ENCODE assay signal across 13 mouse cellular contexts in the genomic region with DNA sequence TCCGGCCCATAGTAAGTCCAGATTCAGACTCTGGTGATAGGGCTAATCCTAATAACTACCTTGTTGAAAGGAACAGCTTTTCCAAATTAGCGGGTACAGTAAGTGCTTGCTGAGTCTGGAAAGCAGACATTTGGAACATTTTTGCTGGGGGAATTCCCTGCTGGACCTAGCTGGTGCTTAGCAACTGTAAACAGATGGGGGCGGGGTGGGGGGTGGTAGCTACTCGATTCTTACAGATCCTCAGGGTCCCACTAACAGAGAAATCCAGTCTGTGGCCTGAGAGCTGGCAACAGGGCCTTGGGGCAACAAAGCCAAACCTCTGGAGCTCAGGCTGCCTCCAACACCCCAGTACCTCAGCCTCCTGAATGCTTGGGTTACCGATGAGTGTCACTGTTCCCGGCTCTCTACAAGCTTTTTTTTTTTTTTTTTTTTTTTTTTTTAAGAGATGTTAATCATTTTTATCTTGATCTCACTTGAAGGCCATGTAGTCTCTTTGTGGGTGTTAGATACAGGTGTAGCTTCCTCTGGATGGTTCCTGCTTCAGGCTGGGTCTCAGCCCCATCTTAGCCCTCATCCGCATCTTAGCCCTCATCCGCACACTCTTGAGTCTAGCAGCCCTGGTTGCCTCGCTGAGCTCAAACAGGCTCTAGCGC. TPM values are rescaled to one million over a fixed set of nuclear protein-coding genes. Genes with fewer than 3 reads are reported as not detected.
DNase-seq lines count a peak whose midpoint lies in the region; ATAC-seq lines count a peak whose summit lies in the region.
"Had no signal": no experiment of that assay in that cellular context is flagged by ENCODE, and none has a peak within 500 bp of the region (broad histone marks: within the 10 kb centered on the region; RNA-seq: fewer than 3 reads in every experiment).

No protein-coding gene starts in this region.

- peaks cover 97% of the 10 kb centered on the region for H3K4me1 ChIP-seq in erythroblast, embryonic 14.5 days (ENCODE audit: control insufficient read depth)
- H3K4me1 ChIP-seq in embryonic facial prominence, embryonic 13.5 days: peaks cover 41% of the 10 kb centered on the region
- peaks cover 99% of the 10 kb centered on the region for H3K4me1 ChIP-seq in liver, embryonic 13.5 days (replicated peaks)
- H3K4me1 ChIP-seq in intestine, embryonic 16.5 days (ENCODE audit: control insufficient read depth, insufficient read depth, low read length): peaks cover 8% of the 10 kb centered on the region

- peak overlapping the region; percentile 60; the same call in 1 of the 2 replicates for H3K4me2 ChIP-seq in embryonic facial prominence, embryonic 13.5 days
- H3K4me2 ChIP-seq in liver, embryonic 13.5 days: peak overlapping the region; percentile 98
- H3K4me2 ChIP-seq in intestine, embryonic 16.5 days (ENCODE audit: low read depth, low read length): no peak overlapping the region

- peak overlapping the region; percentile 80 for H3K4me3 ChIP-seq in erythroblast, embryonic 14.5 days (replicated peaks)
- H3K4me3 ChIP-seq in embryonic facial prominence, embryonic 13.5 days: no peak overlapping the region
- peak overlapping the region; percentile 68 for H3K4me3 ChIP-seq in liver, embryonic 13.5 days (replicated peaks)
- H3K4me3 ChIP-seq in intestine, embryonic 16.5 days (ENCODE audit: low read length): no peak overlapping the region

- ATAC-seq in erythroblast, adult 5-6 weeks (replicated peaks; ENCODE audit: low FRiP score, poor library complexity, severe bottlenecking): no peak
- ATAC-seq in embryonic facial prominence, embryonic 13.5 days (ENCODE audit: insufficient number of reproducible peaks, insufficient read depth, low FRiP score, low TSS enrichment, low read depth): no peak
- ATAC-seq in liver, embryonic 13.5 days (ENCODE audit: low read depth): no peak
- no peak for ATAC-seq in intestine, embryonic 16.5 days

- H3K36me3 ChIP-seq in erythroblast, embryonic 14.5 days (ENCODE audit: control insufficient read depth): peaks cover 99% of the 10 kb centered on the region
- H3K36me3 ChIP-seq in embryonic facial prominence, embryonic 13.5 days: no peaks in the 10 kb centered on the region
- H3K36me3 ChIP-seq in liver, embryonic 13.5 days: peaks cover 95% of the 10 kb centered on the region
- H3K36me3 ChIP-seq in intestine, embryonic 16.5 days (ENCODE audit: control insufficient read depth, insufficient read depth, low read length): no peaks in the 10 kb centered on the region

- H3K27me3 ChIP-seq in erythroblast, embryonic 14.5 days (ENCODE audit: control insufficient read depth): peaks cover 5% of the 10 kb centered on the region; the same call in 1 of the 2 replicates
- H3K27me3 ChIP-seq in embryonic facial prominence, embryonic 13.5 days: peaks cover 16% of the 10 kb centered on the region
- H3K27me3 ChIP-seq in liver, embryonic 13.5 days: 0 out of 2 replicates have a peak, but pooled peaks cover 5% of the 10 kb centered on the region
- no peaks in the 10 kb centered on the region for H3K27me3 ChIP-seq in intestine, embryonic 16.5 days (replicated peaks; ENCODE audit: control insufficient read depth, insufficient read depth, low read length)

- intact Hi-C loops in left cerebral cortex, postnatal 4 days (cut with DNase I): no loop called here

- H3K27ac ChIP-seq in embryonic facial prominence, embryonic 13.5 days: no peak overlapping the region
- peak overlapping the region; percentile 100 for H3K27ac ChIP-seq in liver, embryonic 13.5 days
- no peak overlapping the region for H3K27ac ChIP-seq in intestine, embryonic 16.5 days (ENCODE audit: low read length)

- DNase-seq in CD4-positive, CD25-positive, alpha-beta regulatory T cell, adult 2 months (ENCODE audit: low read depth, low spot score): peak; percentile 86
- no peak for DNase-seq in liver, embryonic 13.5 days
- DNase-seq in left cerebral cortex, postnatal 4 days: no peak
- no peak for DNase-seq in layer of hippocampus, adult 11-12 months (ENCODE audit: low spot score)
- DNase-seq: heart, adult 18-20 months; kidney, adult 11 months had no signal

- H3K9me3 ChIP-seq in erythroblast, embryonic 14.5 days (ENCODE audit: control insufficient read depth, low read length): no peaks in the 10 kb centered on the region
- H3K9me3 ChIP-seq in embryonic facial prominence, embryonic 13.5 days: no peaks in the 10 kb centered on the region
- H3K9me3 ChIP-seq in liver, embryonic 13.5 days (replicated peaks): no peaks in the 10 kb centered on the region
- H3K9me3 ChIP-seq in intestine, embryonic 16.5 days (ENCODE audit: control insufficient read depth, low read length): no peaks in the 10 kb centered on the region

- H3K9ac ChIP-seq in embryonic facial prominence, embryonic 13.5 days: no peak overlapping the region
- peak overlapping the region; percentile 98 for H3K9ac ChIP-seq in liver, embryonic 13.5 days
- H3K9ac ChIP-seq in intestine, embryonic 16.5 days (ENCODE audit: low read depth, low read length): no peak overlapping the region

- 43% methylated on average over 10 of the region's 10 CpGs for WGBS in embryonic facial prominence, embryonic 13.5 days
- WGBS in liver, embryonic 13.5 days (ENCODE audit: insufficient replicate concordance): 65% methylated on average over 10 of the region's 10 CpGs
- 72% methylated on average over 10 of the region's 10 CpGs for WGBS in intestine, embryonic 16.5 days

RNA-seq across cellular contexts. Expression of a gene that starts 8.1 kb away (rescaled TPM):
- polyA plus RNA-seq in erythroblast, embryonic 14.5 days (2012): 56.1 and 61.3 TPM in 2 replicates
- total RNA-seq in erythroblast, adult 5-6 weeks (2015; ENCODE audit: low replicate concordance): 102 and 125 TPM in 2 replicates
- 244 and 272 TPM in 2 replicates for total RNA-seq in erythroblast, adult 5-6 weeks (2017; ENCODE audit: low replicate concordance)
- 1.9 and 2.1 TPM in 2 replicates for polyA plus RNA-seq in embryonic facial prominence, embryonic 13.5 days (2015; fragmentation: Nextera tagmentation; extraction: Ambion mirVana)
- polyA plus RNA-seq in liver, embryonic 13.5 days (2015; fragmentation: Nextera tagmentation; extraction: Ambion mirVana): 126 and 128 TPM in 2 replicates
- under 1 TPM; 0.34 to 0.48 TPM for total RNA-seq in left cerebral cortex, postnatal 4 days (2021)
- 2.5 and 4.3 TPM in 2 replicates for polyA plus RNA-seq in intestine, embryonic 16.5 days (2015; fragmentation: Nextera tagmentation; extraction: Ambion mirVana)

RNA-seq across cellular contexts. Expression of a gene that starts 21.2 kb away (rescaled TPM):
- polyA plus RNA-seq in erythroblast, embryonic 14.5 days (2012): 16.4 and 18.4 TPM in 2 replicates
- total RNA-seq in erythroblast, adult 5-6 weeks (2015; ENCODE audit: low replicate concordance): 9.6 and 11.1 TPM in 2 replicates
- 13.3 and 16.0 TPM in 2 replicates for total RNA-seq in erythroblast, adult 5-6 weeks (2017; ENCODE audit: low replicate concordance)
- polyA plus RNA-seq in embryonic facial prominence, embryonic 13.5 days (2015; fragmentation: Nextera tagmentation; extraction: Ambion mirVana): 21.6 and 27.0 TPM in 2 replicates
- polyA plus RNA-seq in liver, embryonic 13.5 days (2015; fragmentation: Nextera tagmentation; extraction: Ambion mirVana): 15.2 and 16.5 TPM in 2 replicates
- 10 to 100 TPM; 42.0 to 43.2 TPM for total RNA-seq in left cerebral cortex, postnatal 4 days (2021)
- polyA plus RNA-seq in intestine, embryonic 16.5 days (2015; fragmentation: Nextera tagmentation; extraction: Ambion mirVana): 20.4 and 22.0 TPM in 2 replicates

RNA-seq across cellular contexts. Expression of a gene that starts 29.2 kb away (rescaled TPM):
- 0.02 TPM in 1 of 2 replicates, not detected in the other for polyA plus RNA-seq in erythroblast, embryonic 14.5 days (2012)
- not detected in 2 replicates for total RNA-seq in erythroblast, adult 5-6 weeks (2015; ENCODE audit: low replicate concordance)
- total RNA-seq in erythroblast, adult 5-6 weeks (2017; ENCODE audit: low replicate concordance): not detected in 2 replicates
- 0.45 and 0.91 TPM in 2 replicates for polyA plus RNA-seq in embryonic facial prominence, embryonic 13.5 days (2015; fragmentation: Nextera tagmentation; extraction: Ambion mirVana)
- polyA plus RNA-seq in liver, embryonic 13.5 days (2015; fragmentation: Nextera tagmentation; extraction: Ambion mirVana): not detected in 2 replicates
- total RNA-seq in left cerebral cortex, postnatal 4 days (2021): not detected
- 0.10 TPM in 1 of 2 replicates, not detected in the other for polyA plus RNA-seq in intestine, embryonic 16.5 days (2015; fragmentation: Nextera tagmentation; extraction: Ambion mirVana)
- total RNA-seq: heart, adult 18-20 months; neutrophil, adult 5-6 weeks had no signal
- polyA plus RNA-seq: midbrain, embryonic 11.5 days had no signal

RNA-seq across cellular contexts. Expression of a gene that starts 44.4 kb away (rescaled TPM):
- polyA plus RNA-seq in erythroblast, embryonic 14.5 days (2012): not detected in 2 replicates
- total RNA-seq in erythroblast, adult 5-6 weeks (2015; ENCODE audit: low replicate concordance): not detected in 2 replicates
- total RNA-seq in erythroblast, adult 5-6 weeks (2017; ENCODE audit: low replicate concordance): not detected in 2 replicates
- polyA plus RNA-seq in embryonic facial prominence, embryonic 13.5 days (2015; fragmentation: Nextera tagmentation; extraction: Ambion mirVana): 0.25 TPM in 1 of 2 replicates, not detected in the other
- polyA plus RNA-seq in liver, embryonic 13.5 days (2015; fragmentation: Nextera tagmentation; extraction: Ambion mirVana): not detected in 2 replicates
- total RNA-seq in left cerebral cortex, postnatal 4 days (2021): under 1 TPM in 1 of 2 experiments, not detected in 1; 0.46 TPM
- not detected in 2 replicates for polyA plus RNA-seq in intestine, embryonic 16.5 days (2015; fragmentation: Nextera tagmentation; extraction: Ambion mirVana)
- total RNA-seq: left cerebral cortex, postnatal 10 days; neutrophil, adult 5-6 weeks had no signal
- polyA plus RNA-seq: midbrain, embryonic 11.5 days had no signal

Comparison
In these comparisons a context has a peak if more than half of its experiments do, and no peak if none do; other contexts are left out.
1. H3K4me3 ChIP-seq: peak in erythroblast, embryonic 14.5 days (single experiment) and liver, embryonic 13.5 days (single experiment); none in embryonic facial prominence, embryonic 13.5 days (single experiment) and intestine, embryonic 16.5 days (single experiment).
2. RNA of a gene that starts 8.1 kb away (polyA plus RNA-seq): 126 to 128 TPM in liver, embryonic 13.5 days and 56.1 to 61.3 TPM in erythroblast, embryonic 14.5 days; 2.5 to 4.3 TPM in intestine, embryonic 16.5 days and 1.9 to 2.1 TPM in embryonic facial prominence, embryonic 13.5 days; every median in the first group is over 10 times any median in the second.